Mouse (Mus musculus): ENCODE measurements at regions not wholly inside any gene's neighbourhood (a gene's known extent, or its start where the extent isn't known, plus 50 kb on each side); places are given as distances from the start of the nearest gene placed in this dataset.

- TF ChIP-seq EP300 (IDR thresholded peaks at IDR 0.05; ENCODE audit: low read depth): no peak
- TF ChIP-seq CTCF (IDR thresholded peaks at IDR 0.05; ENCODE audit: low read depth): no peak
Measured at GRCm38 (mm10) chr14:116771120-116771519, 154.0 kb upstream of the Gpc6 start.
